Mouse (Mus musculus) granulocyte monocyte progenitor cell, adult 5-6 weeks (primary cell): ENCODE data around the gene Gm49395. TPM values are rescaled to one million over a fixed set of nuclear protein-coding genes. Genes with fewer than 3 reads are reported as not detected.

Source experiments
- ATAC-seq: replicated peaks from 2 replicates; pipeline ENCODE4 v1.8.0; 2016; ENCODE audit warnings: mild to moderate bottlenecking, moderate TSS enrichment, inconsistent platforms; ENCODE audit not compliant: poor library complexity, severe bottlenecking
- total RNA-seq, 2 experiments: library from RNA; stranded (forward) in 1 of 2; stranded (reverse) in 1 of 2; fragments of 200-712, 200-1000 nt in 1 of 2; fragments of >200 nt in 1 of 2; fragmentation: Nextera tagmentation in 1 of 2; gene quantifications; 2 replicates each; pipeline ENCODE4 v1.2.3; 2014 to 2017

Gm49395 gene
- total RNA-seq, 2 experiments from 2014 or later: 9.3 to 16.8 TPM

DNA sequence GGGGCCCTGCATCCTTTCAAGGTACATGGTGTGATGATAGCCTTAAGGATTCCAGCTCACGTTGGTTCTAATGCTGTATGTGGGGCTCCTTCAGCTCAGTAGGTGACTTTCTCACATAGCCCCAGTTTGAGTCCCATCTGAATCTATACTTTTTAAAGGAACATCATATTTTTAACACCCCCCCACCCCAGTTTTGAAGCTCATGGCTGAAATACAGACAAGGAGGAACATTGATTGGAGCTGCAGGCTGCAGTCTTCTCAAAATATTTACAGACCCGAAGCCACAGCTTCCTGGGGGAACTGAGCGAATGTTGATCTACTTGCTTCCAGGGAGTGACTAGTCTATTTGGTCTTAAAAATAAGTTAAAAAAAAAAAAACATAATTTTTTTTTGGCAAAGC, 98.9 kb downstream of the Gm49395 start:
- no peak for ATAC-seq

GRCm38 (mm10) chr13:115002155-115002554, 99.6 kb downstream of the Gm49395 start:
- no peak for ATAC-seq

- ATAC-seq: peak; percentile 78
These were observed 102.1 kb downstream of the Gm49395 start for GRCm38 (mm10) chr13:114999582-114999981.

- ATAC-seq: no peak
These were observed 103.6 kb downstream of the Gm49395 start for GRCm38 (mm10) chr13:114998100-114998499.

- no peak for ATAC-seq
These were observed 109.3 kb downstream of the Gm49395 start for GRCm38 (mm10) chr13:114992260-114993014.

GRCm38 (mm10) chr13:114987668-114988067, 114.1 kb downstream of the Gm49395 start:
- no peak for ATAC-seq

DNA sequence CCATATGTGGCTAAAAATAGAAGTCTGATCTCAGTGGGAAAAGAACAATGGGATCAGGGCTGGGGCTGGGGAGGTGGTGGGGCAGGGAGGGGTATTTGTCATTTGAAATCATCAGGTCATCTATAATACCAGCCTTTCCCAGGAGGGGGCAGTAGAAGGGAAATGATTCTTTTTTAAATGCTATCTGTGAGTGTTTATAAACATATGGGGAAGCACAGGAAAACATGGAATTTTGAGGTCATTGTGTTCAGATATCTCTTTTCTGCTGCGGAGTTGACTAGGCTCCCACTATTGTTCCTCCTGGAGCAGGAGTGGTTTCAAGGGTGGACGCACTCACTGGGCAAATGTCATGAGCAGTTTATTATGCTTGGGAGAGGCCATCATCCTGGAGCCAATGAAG, 114.6 kb downstream of the Gm49395 start:
- ATAC-seq: peak; percentile 65

Other genes with a start within 250 kb of the Gm49395 start
- gene Itga2, start 169.8 kb downstream of the Gm49395 start, total RNA-seq (2014; fragmentation: Nextera tagmentation): 0.13 and 0.51 TPM in 2 replicates
- gene Itga2, start 169.8 kb downstream of the Gm49395 start, total RNA-seq (2017): 0.15 and 1.0 TPM in 2 replicates
- gene Pelo, start 11.7 kb downstream of the Gm49395 start, total RNA-seq (2014; fragmentation: Nextera tagmentation): 20.4 and 25.4 TPM in 2 replicates
- gene Pelo, start 11.7 kb downstream of the Gm49395 start, total RNA-seq (2017): 13.1 and 13.8 TPM in 2 replicates
- 18.2 and 18.7 TPM in 2 replicates for gene Itga1, start within 50 bp of the Gm49395 start, total RNA-seq (2014; fragmentation: Nextera tagmentation)
- 12.8 and 14.5 TPM in 2 replicates for gene Itga1, start within 50 bp of the Gm49395 start, total RNA-seq (2017)